Mouse (Mus musculus) embryo, embryonic 10 days (tissue): ENCODE data around the gene A430078G23Rik.
A peak's percentile ranks its signal among the peaks of the same experiment; 100 is the strongest.

Source experiments
- DNase-seq: peaks from one replicate; pipeline ENCODE4 v3.0.0-alpha.2; 2015; ENCODE audit warnings: low spot score

A430078G23Rik gene

GRCm38 (mm10) chr8:3411901-3412301 is 58.7 kb downstream of the A430078G23Rik start:
- DNase-seq = no peak

GRCm38 (mm10) chr8:3412816-3413215 is 59.6 kb downstream of the A430078G23Rik start:
- no peak for DNase-seq

GRCm38 (mm10) chr8:3414639-3415190 is 61.5 kb downstream of the A430078G23Rik start:
- no peak for DNase-seq

GRCm38 (mm10) chr8:3415259-3415658 is 62.0 kb downstream of the A430078G23Rik start:
- no peak for DNase-seq

DNA sequence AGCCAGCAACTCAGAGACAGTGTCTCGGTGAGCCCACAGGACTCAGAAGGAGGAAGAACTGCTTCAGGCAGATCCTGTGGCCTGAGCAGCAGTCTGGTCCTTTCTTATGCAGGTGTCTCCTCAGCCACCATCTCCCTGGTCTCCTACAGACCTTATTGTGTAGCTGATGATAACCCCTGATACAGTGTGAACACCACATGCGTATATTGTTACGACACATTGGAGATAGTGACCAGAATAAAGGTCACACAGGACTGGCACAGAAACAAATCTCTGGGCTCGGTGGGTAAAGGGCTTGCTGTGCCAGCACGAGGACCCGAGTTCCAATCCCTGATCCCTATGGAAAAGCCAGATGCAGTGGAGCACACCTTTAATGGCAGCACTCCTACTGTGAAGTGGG is 62.4 kb downstream of the A430078G23Rik start:
- no peak for DNase-seq

GRCm38 (mm10) chr8:3416846-3417245 is 63.6 kb downstream of the A430078G23Rik start:
- peak; percentile 48 for DNase-seq

DNA sequence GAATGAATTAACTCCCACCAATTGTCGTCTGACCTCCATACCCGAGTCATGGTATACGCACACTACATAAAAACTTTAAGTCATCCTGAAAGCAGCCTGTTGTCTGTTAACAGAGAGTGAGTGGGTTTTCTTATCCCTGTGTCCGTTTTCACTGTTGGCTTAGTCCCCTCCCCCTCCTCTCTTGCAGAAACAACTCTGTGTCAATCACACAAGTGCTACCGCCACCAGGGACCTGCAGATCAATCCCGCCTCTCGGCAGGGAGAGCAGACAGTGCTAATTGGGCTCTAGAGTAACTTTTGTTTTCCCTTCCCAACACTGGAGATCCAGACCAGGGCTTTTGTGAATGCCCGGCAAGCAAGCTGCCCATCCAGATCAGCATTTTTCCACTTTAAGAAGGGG is 64.2 kb downstream of the A430078G23Rik start:
- peak; percentile 67 for DNase-seq

DNA sequence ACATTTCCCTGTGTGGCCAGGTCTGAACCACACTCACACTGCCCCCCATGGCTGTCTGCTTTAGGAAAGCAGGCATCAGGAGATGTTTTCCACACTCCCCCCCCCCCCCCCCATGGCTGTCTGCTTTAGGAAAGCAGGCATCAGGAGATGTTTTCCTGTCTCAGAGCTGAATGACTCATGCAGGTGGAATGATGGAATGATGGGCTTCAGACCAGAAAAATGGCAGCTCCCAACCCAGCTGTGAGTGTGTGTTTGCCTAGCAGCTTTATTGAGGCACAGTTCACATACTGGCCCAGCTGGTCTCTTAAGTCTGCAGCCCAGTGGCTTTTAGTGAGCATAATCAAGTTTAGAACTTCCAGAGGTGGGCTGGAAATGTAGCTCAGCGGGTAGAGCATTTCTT is 64.9 kb downstream of the A430078G23Rik start:
- DNase-seq = peak; percentile 36

DNA sequence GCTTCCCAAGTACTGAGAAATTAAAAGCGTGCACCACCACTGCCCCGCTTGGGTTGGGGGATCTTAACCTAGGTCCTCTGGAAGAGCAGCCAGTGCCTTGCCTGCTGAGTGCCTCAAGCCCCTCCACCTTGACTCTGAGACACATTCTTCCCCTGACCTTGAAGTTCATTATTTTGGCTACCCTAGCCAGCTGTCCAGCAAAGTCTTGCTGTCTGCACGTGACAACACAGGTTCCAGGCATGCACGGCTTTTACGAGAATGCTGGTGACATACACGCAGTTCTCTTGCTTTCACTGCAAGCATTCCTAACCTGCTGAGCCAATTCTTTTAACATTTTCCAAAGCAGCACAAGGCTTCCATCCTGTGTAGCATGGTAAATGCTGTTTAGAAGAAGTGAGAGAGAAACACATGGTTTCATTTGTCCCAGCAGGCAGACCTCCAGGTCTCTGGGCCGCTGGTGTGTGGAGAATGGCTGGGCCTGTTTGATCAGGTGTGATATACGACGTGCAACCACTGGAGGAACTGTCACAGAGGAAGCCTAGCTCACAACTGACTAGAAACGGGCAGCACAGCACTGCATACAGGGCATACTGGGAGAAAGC is 67.0 kb downstream of the A430078G23Rik start:
- peak; percentile 23 for DNase-seq

DNA sequence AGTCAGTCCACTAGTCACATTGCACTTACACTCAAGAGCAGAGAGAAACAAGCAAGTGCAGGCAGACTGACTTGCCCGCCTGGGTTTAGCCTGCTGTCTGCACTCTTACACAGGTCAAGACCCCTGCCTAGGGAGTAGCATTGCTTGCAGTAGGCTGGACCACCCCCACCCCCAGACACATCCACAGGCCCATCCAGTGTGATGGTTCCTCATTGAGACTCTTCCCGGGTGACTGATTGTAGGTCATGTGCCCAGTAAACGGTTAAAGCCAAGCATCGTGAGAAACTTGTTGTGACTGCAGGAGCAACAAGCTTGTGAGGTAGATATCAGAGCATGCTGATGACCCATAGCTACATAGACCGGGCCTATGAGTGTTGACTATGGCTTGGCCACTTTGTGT is 68.3 kb downstream of the A430078G23Rik start:
- no peak for DNase-seq

DNA sequence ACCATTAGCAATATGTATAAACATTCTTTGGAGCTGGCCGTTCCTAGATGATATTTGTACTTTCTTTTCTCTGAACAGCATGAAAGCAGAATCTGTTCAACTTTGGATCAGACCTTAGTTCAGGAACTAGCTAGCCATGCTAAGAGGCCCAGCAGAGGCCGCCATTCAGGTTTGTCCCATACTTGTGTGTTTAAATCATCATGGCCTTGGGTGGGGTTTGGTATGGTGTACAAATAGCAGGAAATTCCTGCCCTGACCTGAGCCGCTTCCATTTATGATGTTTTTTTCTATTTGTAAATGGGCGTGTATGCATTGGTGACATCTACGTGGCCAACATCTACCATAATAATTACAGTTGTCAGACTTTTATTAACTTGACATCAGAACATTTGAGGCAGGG is 72.0 kb downstream of the A430078G23Rik start:
- no peak for DNase-seq

- DNase-seq = no peak
These were observed 73.0 kb downstream of the A430078G23Rik start for GRCm38 (mm10) chr8:3426211-3426610.

DNA sequence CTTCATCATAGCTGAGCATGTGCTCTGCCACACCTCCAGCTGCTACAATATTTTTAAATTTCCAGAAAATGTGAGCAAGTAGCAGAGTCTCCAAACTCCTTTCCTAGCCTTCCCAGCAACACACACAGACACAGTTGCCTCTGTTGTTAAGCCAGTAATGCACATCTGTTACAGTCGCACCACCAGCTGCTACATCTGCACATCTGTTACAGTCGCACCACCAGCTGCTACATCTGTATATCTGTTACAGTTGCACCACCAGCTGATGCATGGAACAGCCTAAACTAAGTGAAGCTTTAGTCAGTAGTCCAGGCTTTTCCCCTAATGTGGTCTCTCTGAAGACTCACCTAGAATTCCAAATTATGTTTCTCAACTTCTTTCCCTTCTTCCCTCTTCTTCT is 75.2 kb downstream of the A430078G23Rik start:
- no peak for DNase-seq

GRCm38 (mm10) chr8:3429966-3430365 is 76.8 kb downstream of the A430078G23Rik start:
- no peak for DNase-seq

GRCm38 (mm10) chr8:3431113-3431512 is 77.9 kb downstream of the A430078G23Rik start:
- no peak for DNase-seq

GRCm38 (mm10) chr8:3436492-3436891 is 83.3 kb downstream of the A430078G23Rik start:
- DNase-seq = no peak

DNA sequence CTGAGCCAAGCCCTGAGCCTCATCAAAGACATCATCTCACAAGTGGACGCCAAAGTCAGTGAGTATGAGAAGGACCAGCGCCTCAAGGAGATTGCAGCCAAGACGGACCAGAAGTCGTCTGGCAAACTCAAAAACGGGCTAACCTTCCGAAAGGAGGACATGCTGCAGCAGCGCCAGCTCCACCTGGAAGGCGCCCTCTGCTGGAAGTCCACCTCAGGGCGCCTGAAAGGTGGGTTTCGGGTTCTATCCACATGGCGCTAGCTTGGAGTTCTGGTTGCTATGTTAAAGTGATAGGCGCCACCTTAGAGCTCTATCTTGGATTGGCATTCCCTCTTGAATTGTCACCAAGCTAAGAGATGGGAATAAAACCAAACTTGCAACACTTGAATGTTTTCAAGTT is 86.3 kb downstream of the A430078G23Rik start:
- DNase-seq = peak; percentile 18
